Mouse (Mus musculus) ES-E14 (cell line): Measurements from ENCODE around the gene Setd4.

Experiments
- CHD2 ChIP-seq: IDR thresholded peaks from 2 replicates; pipeline ENCODE4 v1.6.1; 2014; ENCODE audit warnings: mild to moderate bottlenecking, low read depth, low read length, inconsistent platforms
- HCFC1 ChIP-seq: IDR thresholded peaks from 2 replicates; pipeline ENCODE4 v1.6.1; 2012; ENCODE audit warnings: low read length, inconsistent platforms, borderline replicate concordance; ENCODE audit not compliant: insufficient read depth
- ZNF384 ChIP-seq: IDR thresholded peaks from 2 replicates; pipeline ENCODE4 v1.6.1; 2012; ENCODE audit warnings: low read depth, low read length, inconsistent platforms

DNA sequence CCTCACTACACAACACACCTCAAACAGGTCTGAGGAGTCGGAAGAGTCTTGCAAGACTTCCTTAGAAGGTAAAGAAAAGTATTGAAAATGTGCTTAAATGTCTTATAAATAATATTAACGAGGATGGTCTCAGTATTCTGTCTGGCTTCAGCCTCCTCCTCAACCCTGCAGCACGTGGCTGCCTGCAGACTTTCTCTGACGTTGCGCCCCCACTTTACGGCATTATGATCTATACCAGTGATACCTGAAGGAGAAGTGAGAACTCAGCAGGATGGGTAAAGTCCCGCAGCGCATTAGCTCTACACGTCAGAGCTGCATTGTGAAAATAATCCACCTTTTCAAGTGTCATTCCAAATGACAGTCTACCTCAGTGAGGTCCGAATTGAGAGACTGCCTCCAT lies 9.4 kb downstream of the Setd4 start:
- TF ChIP-seq ZNF384 (no peak), CHD2 (no peak), HCFC1 (no peak)
